Comparison of ENCODE assay signal across 33 mouse cellular contexts in genomic region chr9:115100181-115100915, GRCm38 (mm10).
DNase-seq lines count a peak whose midpoint lies in the region; ATAC-seq and TF ChIP-seq lines count a peak whose summit lies in the region.
"Had no signal": no experiment of that assay in that cellular context is flagged by ENCODE, and none has a peak within 500 bp of the region (broad histone marks: within the 10 kb centered on the region; RNA-seq: fewer than 3 reads in every experiment).

No protein-coding gene starts in this region.

- H3K4me2 ChIP-seq in hindbrain, postnatal 0 days (ENCODE audit: low read depth, low read length), result no peak overlapping the region
- no peak overlapping the region for H3K4me2 ChIP-seq in hindbrain, embryonic 14.5 days (replicated peaks)
- no peak overlapping the region for H3K4me2 ChIP-seq in midbrain, embryonic 11.5 days
- no peak overlapping the region for H3K4me2 ChIP-seq in midbrain, embryonic 16.5 days (ENCODE audit: low read length)
- H3K4me2 ChIP-seq in embryonic facial prominence, embryonic 11.5 days (ENCODE audit: low read depth, low read length), result no peak overlapping the region
- H3K4me2 ChIP-seq: embryonic facial prominence, embryonic 15.5 days; forebrain, embryonic 12.5 days; heart, embryonic 11.5 days; liver, embryonic 13.5 days; neural tube, embryonic 12.5 days had no signal

- whole genome bisulfite sequencing in hindbrain, postnatal 0 days, result 89% methylated on average over 15 of the region's 15 CpGs
- WGBS in hindbrain, embryonic 14.5 days, result 86% methylated on average over 15 of the region's 15 CpGs
- WGBS in midbrain, embryonic 11.5 days, result 88% methylated on average over 15 of the region's 15 CpGs
- WGBS in midbrain, embryonic 16.5 days, result 84% methylated on average over 15 of the region's 15 CpGs
- 86% methylated on average over 15 of the region's 15 CpGs for WGBS in embryonic facial prominence, embryonic 11.5 days

- H3K4me3 ChIP-seq in hindbrain, postnatal 0 days (ENCODE audit: low read length), result no peak overlapping the region
- H3K4me3 ChIP-seq in hindbrain, embryonic 14.5 days (replicated peaks; ENCODE audit: low read length), result no peak overlapping the region
- no peak overlapping the region for H3K4me3 ChIP-seq in midbrain, embryonic 11.5 days (ENCODE audit: low read depth, low read length)
- no peak overlapping the region for H3K4me3 ChIP-seq in midbrain, embryonic 16.5 days (ENCODE audit: low read depth, low read length)
- no peak overlapping the region for H3K4me3 ChIP-seq in embryonic facial prominence, embryonic 11.5 days (ENCODE audit: low read depth, low read length)
- H3K4me3 ChIP-seq: embryonic facial prominence, embryonic 15.5 days; forebrain, embryonic 12.5 days; liver, embryonic 13.5 days; myocyte; neural tube, embryonic 12.5 days had no signal

- ATAC-seq in hindbrain, postnatal 0 days, result 0 out of 2 replicates have a peak, but pooled peaks have one; percentile 32
- no peak for ATAC-seq in hindbrain, embryonic 14.5 days (ENCODE audit: low FRiP score)
- no peak for ATAC-seq in midbrain, embryonic 11.5 days (ENCODE audit: low FRiP score)
- ATAC-seq in midbrain, embryonic 16.5 days, result no peak
- peak; percentile 72 for ATAC-seq in Patski
- ATAC-seq in embryonic facial prominence, embryonic 11.5 days (replicated peaks; ENCODE audit: insufficient number of reproducible peaks, low FRiP score, low TSS enrichment, low read depth), result peak; percentile 34; the same call in 1 of the 2 replicates
- no peak for ATAC-seq in activated CD4-positive, CD25-positive, alpha-beta regulatory T cell, adult 4 months
- ATAC-seq: forebrain, postnatal 0 days; hindbrain, embryonic 16.5 days; intestine, postnatal 0 days had no signal

- no peak overlapping the region for H3K27ac ChIP-seq in hindbrain, postnatal 0 days
- H3K27ac ChIP-seq in hindbrain, embryonic 14.5 days, result no peak overlapping the region
- no peak overlapping the region for H3K27ac ChIP-seq in midbrain, embryonic 11.5 days (ENCODE audit: low read depth, low read length)
- H3K27ac ChIP-seq in midbrain, embryonic 16.5 days (ENCODE audit: low read length), result no peak overlapping the region
- no peak overlapping the region for H3K27ac ChIP-seq in embryonic facial prominence, embryonic 11.5 days (replicated peaks; ENCODE audit: low read depth, low read length)
- H3K27ac ChIP-seq: embryonic facial prominence, embryonic 15.5 days; forebrain, embryonic 12.5 days; liver, embryonic 13.5 days; neural tube, embryonic 12.5 days had no signal

- in situ Hi-C loops in Patski (cut with MboI; ENCODE audit: low pct_unique_long_range_greater_than_20kb), result no loop called here

- no peak overlapping the region for H3K9ac ChIP-seq in hindbrain, postnatal 0 days (replicated peaks; ENCODE audit: low read length)
- no peak overlapping the region for H3K9ac ChIP-seq in hindbrain, embryonic 14.5 days
- H3K9ac ChIP-seq in midbrain, embryonic 11.5 days (ENCODE audit: low read length), result no peak overlapping the region
- H3K9ac ChIP-seq in midbrain, embryonic 16.5 days (ENCODE audit: low read depth, low read length), result no peak overlapping the region
- no peak overlapping the region for H3K9ac ChIP-seq in embryonic facial prominence, embryonic 11.5 days (replicated peaks; ENCODE audit: low read length)
- H3K9ac ChIP-seq: embryonic facial prominence, embryonic 15.5 days; forebrain, embryonic 12.5 days; forebrain, postnatal 0 days; liver, embryonic 13.5 days; neural tube, embryonic 12.5 days had no signal

- no peaks in the 10 kb centered on the region for H3K27me3 ChIP-seq in hindbrain, postnatal 0 days (ENCODE audit: insufficient read depth, low read length)
- H3K27me3 ChIP-seq in hindbrain, embryonic 14.5 days (ENCODE audit: control insufficient read depth, insufficient read depth, low read length), result no peaks in the 10 kb centered on the region
- H3K27me3 ChIP-seq in midbrain, embryonic 11.5 days (ENCODE audit: control insufficient read depth, insufficient read depth, low read length), result no peaks in the 10 kb centered on the region
- no peaks in the 10 kb centered on the region for H3K27me3 ChIP-seq in midbrain, embryonic 16.5 days (ENCODE audit: control insufficient read depth, insufficient read depth, low read depth, low read length)
- H3K27me3 ChIP-seq in Patski, result no peaks in the 10 kb centered on the region
- no peaks in the 10 kb centered on the region for H3K27me3 ChIP-seq in embryonic facial prominence, embryonic 11.5 days (ENCODE audit: control insufficient read depth, insufficient read depth, low read length)
- H3K27me3 ChIP-seq: embryonic facial prominence, embryonic 15.5 days; forebrain, embryonic 12.5 days; liver, embryonic 13.5 days; neural tube, embryonic 12.5 days had no signal

- H3K9me3 ChIP-seq in hindbrain, postnatal 0 days (ENCODE audit: low read length), result no peaks in the 10 kb centered on the region
- no peaks in the 10 kb centered on the region for H3K9me3 ChIP-seq in hindbrain, embryonic 14.5 days (ENCODE audit: control insufficient read depth, low read length)
- no peaks in the 10 kb centered on the region; the same call in 1 of the 2 replicates for H3K9me3 ChIP-seq in midbrain, embryonic 11.5 days (ENCODE audit: control insufficient read depth, low read length)
- H3K9me3 ChIP-seq in midbrain, embryonic 16.5 days (replicated peaks; ENCODE audit: control insufficient read depth, low read length, poor library complexity, severe bottlenecking), result no peaks in the 10 kb centered on the region; the same call in 1 of the 2 replicates
- no peaks in the 10 kb centered on the region for H3K9me3 ChIP-seq in embryonic facial prominence, embryonic 11.5 days (replicated peaks; ENCODE audit: control insufficient read depth, low read length)
- H3K9me3 ChIP-seq: embryonic facial prominence, embryonic 15.5 days; forebrain, embryonic 12.5 days; liver, embryonic 13.5 days; neural tube, embryonic 12.5 days had no signal

- POLR2A ChIA-PET in Patski (lab: Charles Lee), result no interaction called here

- no peak for DNase-seq in hindbrain, postnatal 0 days (ENCODE audit: low spot score)
- DNase-seq in hindbrain, embryonic 14.5 days (ENCODE audit: low spot score), result no peak
- peak; percentile 57 for DNase-seq in midbrain, embryonic 11.5 days (ENCODE audit: low spot score, missing footprints)
- peak; percentile 55 for DNase-seq in Patski (ENCODE audit: low read depth, low spot score)
- no peak for DNase-seq in embryonic facial prominence, embryonic 11.5 days (ENCODE audit: low spot score)
- DNase-seq in lung, postnatal 14 days, result no peak
- DNase-seq: adrenal gland, adult 8-10 months; cerebellum, adult 9-11 months; embryo, embryonic 11 days; forebrain, postnatal 0 days; gastrocnemius, postnatal 25 days; heart, adult 11 months; heart, postnatal 4 days; kidney, postnatal 36 days; layer of hippocampus, postnatal 36 days; left cerebral cortex, postnatal 4 days; liver, embryonic 13.5 days; lung, adult 2 months; lung, postnatal 10 days; right cerebral cortex, adult 18-20 months; spleen, adult 18-20 months; thymus, adult 2 months; thymus, postnatal 36 days had no signal

- CTCF ChIA-PET in Patski (lab: Charles Lee), result interaction anchor here (1.1 kb wide), 1 partner anchor 12 kb away, joined by 5 read pairs; no protein-coding TSS in a partner anchor

- H3K4me1 ChIP-seq in hindbrain, postnatal 0 days (ENCODE audit: insufficient read depth, low read length), result no peaks in the 10 kb centered on the region
- H3K4me1 ChIP-seq in hindbrain, embryonic 14.5 days (replicated peaks; ENCODE audit: control insufficient read depth, insufficient read depth, low read length), result peaks cover 5% of the 10 kb centered on the region; the same call in 1 of the 2 replicates
- no peaks in the 10 kb centered on the region for H3K4me1 ChIP-seq in midbrain, embryonic 11.5 days (ENCODE audit: control insufficient read depth, insufficient read depth, low read length)
- no peaks in the 10 kb centered on the region for H3K4me1 ChIP-seq in midbrain, embryonic 16.5 days (ENCODE audit: control insufficient read depth, insufficient read depth, low read length)
- no peaks in the 10 kb centered on the region for H3K4me1 ChIP-seq in embryonic facial prominence, embryonic 11.5 days (ENCODE audit: control insufficient read depth, insufficient read depth, low read length)
- H3K4me1 ChIP-seq: embryonic facial prominence, embryonic 15.5 days; forebrain, embryonic 12.5 days; liver, embryonic 13.5 days had no signal

- H3K36me3 ChIP-seq in hindbrain, postnatal 0 days (ENCODE audit: insufficient read depth, low read length), result no peaks in the 10 kb centered on the region
- no peaks in the 10 kb centered on the region for H3K36me3 ChIP-seq in hindbrain, embryonic 14.5 days (replicated peaks; ENCODE audit: control insufficient read depth, insufficient read depth)
- no peaks in the 10 kb centered on the region for H3K36me3 ChIP-seq in midbrain, embryonic 11.5 days (ENCODE audit: control insufficient read depth, insufficient read depth, low read length)
- no peaks in the 10 kb centered on the region for H3K36me3 ChIP-seq in midbrain, embryonic 16.5 days (ENCODE audit: control insufficient read depth, insufficient read depth, low read length)
- H3K36me3 ChIP-seq in embryonic facial prominence, embryonic 11.5 days (replicated peaks; ENCODE audit: control insufficient read depth, insufficient read depth, low read depth, low read length), result no peaks in the 10 kb centered on the region
- H3K36me3 ChIP-seq: embryonic facial prominence, embryonic 15.5 days; forebrain, embryonic 12.5 days; G1E; liver, embryonic 13.5 days; neural tube, embryonic 12.5 days had no signal

- TF ChIP-seq CTCF in hindbrain, postnatal 0 days (IDR thresholded peaks at IDR 0.05; ENCODE audit: low read depth), result no peak
- no peak for TF ChIP-seq CTCF in Patski (IDR thresholded peaks at IDR 0.05)

Comparison
In these comparisons a context has a peak if more than half of its experiments do, and no peak if none do; other contexts are left out.
1. ATAC-seq: peak in hindbrain, postnatal 0 days (single experiment), Patski (single experiment) and embryonic facial prominence, embryonic 11.5 days (single experiment); none in hindbrain, embryonic 14.5 days (single experiment), midbrain, embryonic 11.5 days (single experiment), midbrain, embryonic 16.5 days (single experiment) and activated CD4-positive, CD25-positive, alpha-beta regulatory T cell, adult 4 months (single experiment).
2. DNase-seq: peak in midbrain, embryonic 11.5 days (single experiment) and Patski (single experiment); none in hindbrain, postnatal 0 days (single experiment), hindbrain, embryonic 14.5 days (single experiment), embryonic facial prominence, embryonic 11.5 days (single experiment) and lung, postnatal 14 days (single experiment).